Mouse (Mus musculus) R1 (cell line): ENCODE measurements around the gene Gm20388.

Experiments
- DNase-seq: peaks from one replicate; pipeline ENCODE4 v3.0.0-alpha.2; 2018; ENCODE audit warnings: low read depth, low spot score

Gm20388 gene

DNA sequence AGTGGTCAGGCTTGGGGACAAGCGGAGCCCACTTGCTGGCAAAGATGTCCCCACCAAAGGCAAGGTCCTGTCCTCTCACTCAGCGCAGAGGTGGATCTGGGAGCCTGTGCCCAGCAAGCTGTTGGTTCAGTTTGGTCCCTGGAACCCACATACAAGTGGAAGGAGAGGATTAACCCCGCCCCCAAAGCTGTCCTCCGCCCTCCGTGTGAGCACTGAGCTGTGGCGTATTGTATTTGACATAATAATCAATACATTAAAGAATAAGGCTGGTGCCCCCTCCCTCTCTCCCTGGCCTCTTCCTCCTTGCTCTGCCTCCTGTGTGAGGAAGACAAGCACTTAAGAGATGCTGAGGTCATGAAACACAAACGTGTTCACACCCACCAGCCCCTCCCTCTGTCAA lies 1062.4 kb downstream of the Gm20388 start:
- DNase-seq: no peak

- DNase-seq: peak; percentile 18
Measured at GRCm38 (mm10) chr8:120977131-120977530, 1066.5 kb downstream of the Gm20388 start.

GRCm38 (mm10) chr8:120979210-120979609 lies 1068.6 kb downstream of the Gm20388 start:
- no peak for DNase-seq

DNA sequence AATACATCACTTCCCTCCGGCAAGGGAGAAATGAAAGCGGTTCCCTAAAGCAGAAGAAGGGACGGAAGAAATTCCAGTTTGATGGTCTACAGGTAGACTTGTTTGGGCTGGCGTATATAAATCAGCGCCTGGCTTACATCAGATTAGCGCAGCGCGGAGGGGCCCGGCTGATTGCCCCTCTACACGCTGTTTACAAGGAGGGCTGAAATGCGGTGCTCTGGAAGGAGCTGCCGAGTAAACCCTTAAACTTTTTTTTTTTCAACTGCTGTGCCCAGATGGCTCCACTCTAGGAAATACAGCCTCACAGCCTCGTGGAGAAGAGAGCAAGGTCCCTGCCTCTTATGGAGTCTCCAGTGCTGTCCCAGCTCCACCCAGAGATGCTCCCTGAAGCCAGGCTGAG lies 1070.3 kb downstream of the Gm20388 start:
- no peak for DNase-seq

- DNase-seq: no peak
Measured at GRCm38 (mm10) chr8:120984888-120985287, 1074.2 kb downstream of the Gm20388 start.

GRCm38 (mm10) chr8:120986022-120986421 lies 1075.4 kb downstream of the Gm20388 start:
- DNase-seq: no peak

GRCm38 (mm10) chr8:120993738-120994137 lies 1083.1 kb downstream of the Gm20388 start:
- DNase-seq: no peak

- no peak for DNase-seq
Measured at GRCm38 (mm10) chr8:120995424-120995823, 1084.8 kb downstream of the Gm20388 start.

DNA sequence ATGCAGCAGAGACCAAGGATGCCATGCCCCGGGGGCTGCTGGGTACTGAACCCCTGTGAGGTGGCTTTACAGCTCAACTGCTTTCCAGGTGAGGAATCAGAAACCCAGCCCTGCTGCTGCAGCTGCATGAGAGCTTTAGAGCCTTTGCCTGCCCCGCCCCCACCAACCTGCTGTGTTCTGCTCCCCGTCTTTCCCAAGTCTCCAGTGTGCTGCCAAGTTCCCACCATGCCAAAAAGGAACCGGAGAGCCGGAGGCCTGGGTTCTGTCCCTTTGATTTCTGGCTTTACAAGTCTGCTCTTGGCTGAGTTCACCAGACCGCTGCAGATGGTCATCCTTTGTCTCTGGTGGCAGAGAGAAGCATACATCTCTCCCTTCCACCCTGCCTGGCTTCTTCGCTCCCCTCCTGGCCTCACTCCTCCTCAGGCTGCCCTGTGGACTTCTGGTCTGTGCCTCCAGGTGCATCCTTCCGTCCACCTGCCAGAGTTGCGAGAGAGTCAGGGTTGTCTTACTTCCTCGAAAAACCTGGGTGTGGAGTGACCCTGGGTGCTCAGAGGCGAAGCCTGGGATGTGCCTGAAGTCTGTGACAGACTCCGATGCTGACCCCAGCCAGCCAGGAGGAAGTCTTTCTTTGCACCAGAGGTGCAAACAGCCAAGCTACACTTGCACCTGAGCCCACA lies 1086.4 kb downstream of the Gm20388 start:
- no peak for DNase-seq

GRCm38 (mm10) chr8:120997926-120998325 lies 1087.3 kb downstream of the Gm20388 start:
- DNase-seq: no peak

- no peak for DNase-seq
Measured at GRCm38 (mm10) chr8:120998966-120999365, 1088.3 kb downstream of the Gm20388 start.

GRCm38 (mm10) chr8:121001951-121002350 lies 1091.3 kb downstream of the Gm20388 start:
- DNase-seq: no peak

- no peak for DNase-seq
Measured at GRCm38 (mm10) chr8:121002871-121003539, 1092.4 kb downstream of the Gm20388 start.

DNA sequence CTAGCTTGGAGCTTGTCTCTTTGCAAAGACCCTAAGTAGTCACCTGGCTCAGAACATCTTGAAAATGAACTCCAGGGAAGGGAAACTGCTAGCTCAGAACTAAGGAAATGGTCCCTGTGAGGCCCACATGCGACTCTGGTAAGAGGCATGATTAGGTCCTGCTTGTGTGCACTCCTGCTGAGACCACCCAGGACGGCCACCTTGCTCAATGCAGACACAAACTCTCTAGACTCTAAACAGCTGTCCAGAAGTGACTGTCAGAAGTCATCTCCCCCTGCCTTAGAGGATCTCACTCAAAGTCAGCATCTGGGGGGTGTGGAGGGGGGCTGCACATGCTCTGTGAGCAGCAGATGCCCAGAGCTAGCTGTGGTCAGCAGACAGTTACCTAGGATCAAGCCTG lies 1093.0 kb downstream of the Gm20388 start:
- no peak for DNase-seq

GRCm38 (mm10) chr8:121013318-121013717 lies 1102.7 kb downstream of the Gm20388 start:
- no peak for DNase-seq

- DNase-seq: peak; percentile 15
Measured at GRCm38 (mm10) chr8:121016621-121017020, 1106.0 kb downstream of the Gm20388 start.

DNA sequence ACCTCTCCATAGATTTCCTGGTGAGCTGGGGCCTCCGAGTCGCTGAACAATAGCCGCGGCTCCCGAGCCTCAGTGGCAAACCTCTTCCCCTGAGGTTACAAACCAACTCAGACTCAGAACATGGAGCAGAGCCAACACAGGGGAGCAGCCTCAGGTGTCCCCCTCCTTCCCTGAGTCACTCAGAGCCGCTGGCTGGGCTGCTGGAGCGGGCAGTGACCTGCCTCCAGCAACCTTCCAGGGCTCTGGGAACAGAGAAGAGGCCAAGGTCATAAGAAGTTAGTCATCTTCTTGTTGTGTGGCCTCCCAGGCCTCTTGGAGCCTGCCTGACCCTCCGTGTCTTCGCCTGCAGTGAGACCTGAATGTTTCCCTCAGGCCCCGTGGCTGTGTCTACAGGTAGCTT lies 1107.6 kb downstream of the Gm20388 start:
- no peak for DNase-seq

GRCm38 (mm10) chr8:121021488-121021887 lies 1110.8 kb downstream of the Gm20388 start:
- DNase-seq: no peak

- no peak for DNase-seq
Measured at GRCm38 (mm10) chr8:121023003-121023402, 1112.4 kb downstream of the Gm20388 start.

- DNase-seq: no peak
Measured at GRCm38 (mm10) chr8:121023736-121024135, 1113.1 kb downstream of the Gm20388 start.

DNA sequence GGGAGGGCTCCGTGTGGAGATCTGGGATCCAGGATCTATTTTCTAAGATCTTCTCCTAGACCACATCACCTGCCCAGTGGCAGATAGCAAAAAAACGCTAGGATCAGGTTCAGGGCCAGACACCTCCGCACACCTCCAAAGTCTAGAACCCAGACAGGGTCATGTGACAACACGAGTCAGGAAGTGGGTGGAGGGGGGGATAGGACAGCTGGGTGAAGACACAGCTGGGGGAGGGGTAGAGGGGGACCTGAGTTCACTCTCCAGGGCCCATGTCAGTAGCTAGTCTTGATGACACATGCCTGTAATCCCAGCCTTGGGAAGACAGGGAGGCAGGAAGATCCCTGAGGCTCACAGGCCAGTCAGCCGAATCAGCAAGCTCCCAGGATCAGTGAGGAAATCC lies 1114.8 kb downstream of the Gm20388 start:
- no peak for DNase-seq

DNA sequence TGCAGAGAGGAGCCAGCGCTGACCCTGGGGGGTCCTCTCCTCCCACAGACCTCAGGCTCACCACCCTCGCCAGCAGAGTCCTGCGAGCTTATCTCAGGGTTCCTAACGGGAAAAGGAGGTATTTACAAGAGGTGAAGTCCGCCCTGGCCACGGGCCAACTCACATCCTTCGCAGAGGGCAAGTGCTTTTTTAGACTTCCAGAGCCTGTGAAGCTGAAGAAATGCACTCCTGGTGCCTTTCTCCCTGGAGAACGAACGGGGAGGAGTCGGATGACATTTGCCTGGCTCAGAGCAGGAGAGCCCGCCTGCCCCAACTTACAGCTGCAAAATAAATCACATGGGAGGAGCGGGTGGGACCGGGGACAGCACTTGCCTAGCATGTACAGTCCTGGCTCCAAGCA lies 1117.1 kb downstream of the Gm20388 start:
- no peak for DNase-seq

DNA sequence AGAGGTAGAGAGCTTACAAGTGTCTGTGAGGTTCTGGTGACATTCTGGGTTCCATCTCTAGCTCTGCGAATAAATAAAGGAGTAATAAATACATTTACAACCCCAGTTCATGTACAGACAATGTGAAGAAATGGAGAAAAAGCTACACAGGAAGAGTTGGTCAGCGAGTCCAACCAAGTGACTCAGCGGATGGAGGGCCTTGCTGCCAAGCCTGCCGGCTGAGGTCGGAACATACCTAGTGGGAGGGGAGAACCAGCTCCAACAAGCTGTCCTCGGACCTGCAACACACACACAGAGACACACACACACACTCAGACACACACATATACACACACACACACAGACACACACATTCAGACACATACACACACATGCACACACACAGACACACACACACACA lies 1118.4 kb downstream of the Gm20388 start:
- no peak for DNase-seq
